Mouse (Mus musculus) megakaryocyte, embryonic 14.5 days (primary cell): Measurements from ENCODE around the gene Gm15737.

Experiments used
- FLI1 ChIP-seq: IDR thresholded peaks from 2 replicates; pipeline ENCODE4 v1.6.1; 2012; ENCODE audit warnings: low read length, inconsistent platforms, mixed read lengths
- GATA1 ChIP-seq: IDR thresholded peaks from 3 replicates; pipeline ENCODE4 v1.6.1; 2012; ENCODE audit warnings: mixed read lengths, low read length, inconsistent platforms, borderline replicate concordance

DNA sequence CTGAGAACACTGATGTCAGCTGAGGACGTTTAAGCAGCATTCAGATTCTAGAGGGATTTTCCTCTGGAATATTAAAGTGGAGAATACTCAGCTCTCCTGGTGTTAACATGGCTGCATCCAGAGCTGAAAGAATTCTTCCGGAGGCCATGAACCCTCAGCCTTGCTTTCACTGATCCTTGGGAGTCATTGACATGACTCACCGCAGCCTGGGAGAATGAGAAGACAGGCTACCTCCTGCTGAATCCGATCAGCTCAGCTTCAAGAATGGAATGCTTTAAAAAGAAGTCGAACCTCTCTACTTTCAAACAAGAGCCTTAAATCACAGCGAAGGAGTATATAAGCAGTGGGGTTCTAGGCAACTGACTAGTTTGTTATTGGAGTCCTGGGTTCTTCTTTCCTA is 47.2 kb upstream of the Gm15737 start:
- no peak for TF ChIP-seq GATA1
- no peak for TF ChIP-seq FLI1
